Mouse (Mus musculus) natural killer cell, adult 2 months (primary cell): ENCODE results near the gene Cdyl2.

Experiments
- DNase-seq, 2 experiments: peaks; one replicate each; pipeline ENCODE4 v3.0.0; 2022; ENCODE audit warnings: low spot score in 2 of 2

Gene Cdyl2

DNA sequence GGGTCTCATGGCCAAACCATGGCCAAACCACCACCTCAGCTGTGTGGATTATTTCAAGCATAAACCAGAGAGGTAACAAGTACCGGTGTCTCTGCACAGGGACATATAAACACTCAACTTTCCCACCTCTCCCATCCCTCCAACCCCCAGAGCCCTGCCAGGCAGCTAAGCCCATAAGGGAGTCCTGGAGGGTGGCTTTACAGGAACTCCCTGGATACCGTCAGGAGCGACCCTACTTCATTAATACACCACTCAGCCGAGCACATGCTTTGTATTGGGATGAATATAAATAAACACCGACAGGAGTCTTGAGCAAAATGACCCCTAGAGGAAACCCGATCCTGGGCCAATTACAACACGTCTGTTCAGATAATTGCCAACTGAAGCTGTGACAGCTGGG lies 194.0 kb downstream of the Cdyl2 start:
- DNase-seq, result no peak

DNA sequence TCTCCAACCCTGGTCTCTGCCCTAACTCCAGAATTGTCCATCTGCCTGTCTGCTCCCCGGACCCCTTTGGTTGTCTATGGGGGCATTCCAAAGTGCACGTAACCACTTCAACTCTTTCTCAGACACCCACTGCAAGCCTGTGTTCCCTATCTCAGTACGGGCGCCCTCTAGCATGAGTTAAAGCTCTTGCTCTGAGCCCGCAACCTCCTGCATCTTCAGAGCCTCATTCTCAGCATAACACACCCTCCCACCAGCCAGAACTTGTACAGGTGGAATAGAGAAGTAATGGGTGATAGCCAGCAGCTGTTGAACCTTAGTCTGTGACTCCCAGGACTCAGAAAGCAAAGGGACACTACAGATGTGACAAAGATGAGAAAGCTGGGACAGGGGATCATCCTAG lies 196.0 kb downstream of the Cdyl2 start:
- no peak for DNase-seq

DNA sequence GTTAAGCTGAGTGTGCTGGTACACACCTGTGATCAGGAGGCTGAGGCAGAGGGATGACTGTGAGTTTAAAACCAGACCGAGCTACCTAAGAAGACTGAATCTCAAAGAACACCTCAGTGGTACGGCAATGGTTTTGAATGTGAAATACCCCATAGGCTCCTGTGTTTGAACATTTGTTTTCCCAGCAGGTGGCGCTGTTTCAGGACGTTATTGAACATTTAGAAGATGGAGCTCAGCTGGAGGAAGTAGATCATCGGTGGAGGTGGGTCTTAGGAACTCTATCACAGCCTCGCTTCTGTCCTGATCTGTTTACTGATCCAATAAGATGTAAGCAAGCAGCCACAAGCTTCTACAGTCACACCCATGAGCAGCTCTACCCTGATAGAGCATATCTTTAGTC lies 199.7 kb downstream of the Cdyl2 start:
- no peak for DNase-seq

DNA sequence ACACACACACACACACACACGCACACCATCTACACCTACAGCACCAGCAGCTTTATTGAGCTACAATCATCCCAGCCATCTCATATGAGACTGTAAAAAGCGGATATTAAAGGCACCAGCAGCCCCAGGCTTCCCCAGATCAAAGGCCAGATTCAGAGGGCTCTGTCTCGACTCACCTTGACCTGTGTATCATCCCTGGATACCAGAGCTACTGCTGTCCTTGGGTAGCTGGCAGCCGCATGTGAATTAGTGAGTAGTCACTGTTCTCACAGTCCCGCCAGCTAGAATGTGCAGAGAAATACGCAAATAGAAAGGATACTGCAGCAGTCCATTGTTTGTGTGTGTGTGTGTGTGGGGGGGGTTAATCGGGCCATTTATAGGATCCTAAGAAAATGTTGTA lies 204.1 kb downstream of the Cdyl2 start:
- DNase-seq, result no peak

DNA sequence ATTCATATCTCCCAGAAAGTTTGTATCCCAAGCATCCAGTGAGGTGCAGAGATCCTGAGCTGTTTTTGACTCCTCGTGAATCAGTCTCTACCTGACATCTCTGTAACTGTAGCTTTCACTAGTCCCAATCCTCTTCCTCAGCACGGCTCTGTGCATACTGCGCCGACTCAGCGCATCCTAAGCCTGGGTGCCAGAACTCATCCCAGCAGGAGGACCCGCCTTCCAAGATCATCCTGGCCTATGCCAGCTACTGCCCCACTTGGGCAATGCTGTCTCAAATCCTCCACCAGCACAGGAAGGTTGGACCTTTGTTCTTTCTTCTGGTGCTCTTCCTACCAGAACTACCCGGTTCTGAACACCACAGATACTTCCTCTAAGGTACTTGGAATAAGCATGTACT lies 207.9 kb downstream of the Cdyl2 start:
- no peak for DNase-seq
